ENCODE assay signal across 10 mouse cellular contexts in genomic region chr4:109251605-109252004, GRCm38 (mm10). TPM values are rescaled to one million over a fixed set of nuclear protein-coding genes. Genes with fewer than 3 reads are reported as not detected.
DNase-seq lines count a peak whose midpoint lies in the region; ATAC-seq lines count a peak whose summit lies in the region.
"Had no signal": no experiment of that assay in that cellular context is flagged by ENCODE, and none has a peak within 500 bp of the region (broad histone marks: within the 10 kb centered on the region; RNA-seq: fewer than 3 reads in every experiment).

No protein-coding gene starts in this region.

- no peaks in the 10 kb centered on the region for H3K9me3 ChIP-seq in hindbrain, embryonic 10.5 days
- H3K9me3 ChIP-seq in hindbrain, embryonic 12.5 days (replicated peaks), result no peaks in the 10 kb centered on the region
- H3K9me3 ChIP-seq: embryonic facial prominence, embryonic 13.5 days; limb, embryonic 15.5 days had no signal

- no peak overlapping the region for H3K9ac ChIP-seq in hindbrain, embryonic 12.5 days
- H3K9ac ChIP-seq: embryonic facial prominence, embryonic 13.5 days; limb, embryonic 15.5 days had no signal

- no peaks in the 10 kb centered on the region for H3K27me3 ChIP-seq in hindbrain, embryonic 10.5 days (ENCODE audit: insufficient read depth, poor library complexity, severe bottlenecking)
- no peaks in the 10 kb centered on the region for H3K27me3 ChIP-seq in hindbrain, embryonic 12.5 days
- H3K27me3 ChIP-seq: embryonic facial prominence, embryonic 13.5 days; limb, embryonic 15.5 days had no signal

- DNase-seq in hindbrain, embryonic 10.5 days (ENCODE audit: low spot score), result peak; percentile 30
- peak; percentile 70 for DNase-seq in CD4-positive, CD25-positive, alpha-beta regulatory T cell, adult 2 months (ENCODE audit: low read depth, low spot score)
- peak; percentile 46 to 57 for DNase-seq in adrenal gland, postnatal 36 days
- DNase-seq in liver, result peak; percentile 60
- DNase-seq in spleen, postnatal 10 days (ENCODE audit: low spot score in 2 of 2), result peak; percentile 18 to 56
- DNase-seq in urinary bladder, postnatal 10 days (ENCODE audit: low spot score), result no peak
- DNase-seq in adipocyte (ENCODE audit: low spot score), result no peak

- H3K36me3 ChIP-seq in hindbrain, embryonic 10.5 days, result no peaks in the 10 kb centered on the region
- no peaks in the 10 kb centered on the region for H3K36me3 ChIP-seq in hindbrain, embryonic 12.5 days
- H3K36me3 ChIP-seq: embryonic facial prominence, embryonic 13.5 days; limb, embryonic 15.5 days had no signal

- WGBS in hindbrain, embryonic 10.5 days, result 45% methylated on average over 3 of the region's 3 CpGs
- WGBS in hindbrain, embryonic 12.5 days, result 43% methylated on average over 3 of the region's 3 CpGs

- no peak for ATAC-seq in hindbrain, embryonic 12.5 days (ENCODE audit: low FRiP score)

- H3K27ac ChIP-seq in hindbrain, embryonic 10.5 days, result no peak overlapping the region
- H3K27ac ChIP-seq in hindbrain, embryonic 12.5 days, result no peak overlapping the region
- H3K27ac ChIP-seq: embryonic facial prominence, embryonic 13.5 days; limb, embryonic 15.5 days had no signal

- H3K4me2 ChIP-seq in hindbrain, embryonic 12.5 days (replicated peaks), result no peak overlapping the region
- H3K4me2 ChIP-seq: embryonic facial prominence, embryonic 13.5 days; limb, embryonic 15.5 days had no signal

- 0 out of 2 replicates have a peak, but pooled peaks cover 3% of the 10 kb centered on the region for H3K4me1 ChIP-seq in hindbrain, embryonic 10.5 days (replicated peaks)
- H3K4me1 ChIP-seq in hindbrain, embryonic 12.5 days, result no peaks in the 10 kb centered on the region
- H3K4me1 ChIP-seq: limb, embryonic 15.5 days had no signal

- H3K4me3 ChIP-seq in hindbrain, embryonic 10.5 days, result no peak overlapping the region
- no peak overlapping the region for H3K4me3 ChIP-seq in hindbrain, embryonic 12.5 days
- H3K4me3 ChIP-seq: embryonic facial prominence, embryonic 13.5 days; limb, embryonic 15.5 days had no signal

RNA-seq across cellular contexts. Expression of gene Calr4, which starts 17.3 kb away (rescaled TPM):
- polyA plus RNA-seq in hindbrain, embryonic 10.5 days (2016; fragmentation: Nextera tagmentation; extraction: Ambion mirVana), result 0.10 TPM in 1 of 2 replicates, not detected in the other
- 1.2 and 1.7 TPM in 2 replicates for polyA plus RNA-seq in hindbrain, embryonic 12.5 days (2016; fragmentation: Nextera tagmentation; extraction: Ambion mirVana)
- 1 to 10 TPM in 1 of 2 experiments, under 1 TPM in 1; 0.79 to 1.1 TPM for total RNA-seq in adrenal gland, postnatal 36 days (2021)

RNA-seq across cellular contexts. Expression of gene Eps15, which starts 28.5 kb away (rescaled TPM):
- 39.4 and 41.6 TPM in 2 replicates for polyA plus RNA-seq in hindbrain, embryonic 10.5 days (2016; fragmentation: Nextera tagmentation; extraction: Ambion mirVana)
- polyA plus RNA-seq in hindbrain, embryonic 12.5 days (2016; fragmentation: Nextera tagmentation; extraction: Ambion mirVana), result 69.2 and 81.1 TPM in 2 replicates
- total RNA-seq in adrenal gland, postnatal 36 days (2021), result 10 to 100 TPM; 75.6 to 91.0 TPM

RNA-seq across cellular contexts. Expression of gene Osbpl9, which starts 49.5 kb away (rescaled TPM):
- 59.5 and 66.7 TPM in 2 replicates for polyA plus RNA-seq in hindbrain, embryonic 10.5 days (2016; fragmentation: Nextera tagmentation; extraction: Ambion mirVana)
- polyA plus RNA-seq in hindbrain, embryonic 12.5 days (2016; fragmentation: Nextera tagmentation; extraction: Ambion mirVana), result 87.9 and 97.4 TPM in 2 replicates
- 100 to 1,000 TPM; 121 to 164 TPM for total RNA-seq in adrenal gland, postnatal 36 days (2021)

Comparison
In these comparisons a context has a peak if more than half of its experiments do, and no peak if none do; other contexts are left out.
1. DNase-seq: peak in hindbrain, embryonic 10.5 days (single experiment), CD4-positive, CD25-positive, alpha-beta regulatory T cell, adult 2 months (single experiment), adrenal gland, postnatal 36 days (2 of 2), liver (single experiment) and spleen, postnatal 10 days (2 of 2); none in urinary bladder, postnatal 10 days (single experiment) and adipocyte (single experiment).